Mouse (Mus musculus): ENCODE data around the gene Tarbp2.

Tarbp2 gene

DNA sequence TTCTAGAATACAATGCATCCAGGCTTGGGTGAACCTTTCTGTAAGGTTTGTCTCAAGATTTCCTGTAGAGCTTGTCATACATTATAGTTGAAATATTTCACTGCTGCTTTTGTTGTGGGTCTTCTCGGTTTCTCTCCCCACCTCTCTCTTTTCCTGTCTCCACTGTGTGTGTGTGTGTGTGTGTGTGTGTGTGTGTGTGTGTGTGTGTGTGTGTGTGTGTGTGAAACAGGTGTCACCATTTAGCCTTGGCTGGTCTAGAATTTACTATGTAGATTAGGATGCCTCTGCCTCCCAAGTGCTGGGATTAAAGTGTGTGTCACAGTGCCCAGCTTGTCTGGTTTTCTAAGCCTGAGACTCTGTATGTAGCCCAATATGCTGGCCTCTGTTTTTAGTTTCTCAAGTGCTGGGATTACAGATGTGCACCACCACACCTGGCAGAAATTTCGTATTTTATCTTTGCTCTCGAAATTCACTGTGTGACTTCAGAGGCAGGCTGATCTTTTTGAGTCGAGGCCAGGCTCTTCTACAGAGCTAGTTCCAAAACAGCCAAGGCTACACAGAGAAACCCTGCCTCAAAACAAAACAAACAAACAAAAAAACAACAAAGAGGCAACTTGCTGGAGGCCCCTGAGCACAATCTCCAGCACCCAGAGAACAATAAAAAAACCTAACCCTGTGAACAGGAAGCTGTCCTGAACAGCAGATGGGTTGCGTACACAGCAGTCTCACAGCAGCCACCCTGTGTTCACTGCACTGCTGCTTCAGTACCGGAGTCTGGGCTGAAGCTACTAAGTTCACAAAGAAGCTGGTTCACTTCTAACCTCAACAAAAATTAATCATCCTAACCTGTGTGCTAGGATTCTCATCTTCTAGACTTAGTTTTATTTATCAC lies 8.4 kb downstream of the Tarbp2 start:
- no peak for DNase-seq (ENCODE audit: low read depth, low spot score)

GRCm38 (mm10) chr15:102527936-102528335 lies 9.9 kb downstream of the Tarbp2 start:
- DNase-seq (ENCODE audit: low read depth, low spot score) = peak; percentile 61

DNA sequence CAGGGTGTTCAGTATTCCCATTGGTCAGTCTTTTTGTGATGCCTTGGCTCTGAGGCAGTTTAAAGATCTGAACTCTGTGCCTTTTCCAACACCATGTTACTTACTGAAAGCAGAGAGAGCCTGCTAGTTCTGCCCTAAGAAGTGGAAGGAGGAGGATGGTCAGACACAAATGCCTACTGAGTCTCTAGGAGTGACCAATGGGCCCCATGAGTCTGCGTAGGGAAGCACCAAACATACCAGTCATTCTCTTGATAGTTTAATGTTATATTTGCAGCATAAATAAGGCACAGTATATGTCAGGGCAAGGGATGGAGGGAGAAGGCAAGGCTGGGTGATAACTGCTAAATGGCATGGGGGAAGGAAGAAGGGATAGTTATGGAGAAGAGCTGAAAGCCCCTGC lies 10.4 kb downstream of the Tarbp2 start:
- DNase-seq (ENCODE audit: low read depth, low spot score) = no peak

- DNase-seq (ENCODE audit: low read depth, low spot score) = no peak
Observed at GRCm38 (mm10) chr15:102530566-102530965, 12.6 kb downstream of the Tarbp2 start.

GRCm38 (mm10) chr15:102531586-102531985 lies 13.6 kb downstream of the Tarbp2 start:
- no peak for DNase-seq (ENCODE audit: low read depth, low spot score)

GRCm38 (mm10) chr15:102532106-102532900 lies 14.3 kb downstream of the Tarbp2 start:
- no peak for DNase-seq (ENCODE audit: low read depth, low spot score)

DNA sequence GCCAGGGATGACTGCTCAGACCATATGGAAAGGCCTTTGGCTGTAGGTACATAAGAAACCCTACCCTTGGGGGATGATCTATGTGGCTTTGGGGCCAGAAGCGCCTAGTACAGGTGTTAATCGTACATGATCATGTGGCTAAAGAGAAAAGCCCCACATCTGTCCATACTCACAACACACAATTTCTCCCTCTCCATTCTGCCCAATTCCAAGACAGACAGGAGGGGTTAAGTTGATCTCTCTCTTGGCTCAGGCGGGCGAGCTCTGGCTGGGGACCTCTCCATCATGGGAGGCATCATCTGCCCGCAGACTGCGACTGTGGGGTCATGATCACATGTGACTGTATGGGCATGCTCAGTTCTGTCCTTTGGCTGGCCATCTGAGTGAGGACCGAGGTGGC lies 15.9 kb downstream of the Tarbp2 start:
- DNase-seq (ENCODE audit: low read depth, low spot score) = no peak

DNA sequence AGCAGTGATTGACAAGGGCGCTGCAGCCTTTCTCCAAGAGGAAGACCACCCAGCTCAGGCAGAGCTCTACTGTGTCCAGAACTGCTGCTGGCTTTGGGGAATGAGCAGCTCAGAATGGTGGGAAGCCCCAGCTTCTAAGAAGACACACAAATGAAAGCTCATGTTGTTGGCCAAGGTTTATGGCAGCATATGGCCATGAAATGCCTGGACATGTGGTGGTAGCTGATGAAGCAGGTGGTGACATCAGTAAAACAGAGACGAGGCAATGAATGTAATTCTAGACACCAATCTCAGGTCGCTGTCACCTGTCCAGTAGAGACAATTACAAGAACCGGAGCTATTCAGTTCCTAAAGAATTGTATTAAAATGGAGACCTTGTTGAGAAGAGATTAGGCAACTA lies 26.8 kb downstream of the Tarbp2 start:
- DNase-seq (ENCODE audit: low read depth, low spot score) = no peak

DNA sequence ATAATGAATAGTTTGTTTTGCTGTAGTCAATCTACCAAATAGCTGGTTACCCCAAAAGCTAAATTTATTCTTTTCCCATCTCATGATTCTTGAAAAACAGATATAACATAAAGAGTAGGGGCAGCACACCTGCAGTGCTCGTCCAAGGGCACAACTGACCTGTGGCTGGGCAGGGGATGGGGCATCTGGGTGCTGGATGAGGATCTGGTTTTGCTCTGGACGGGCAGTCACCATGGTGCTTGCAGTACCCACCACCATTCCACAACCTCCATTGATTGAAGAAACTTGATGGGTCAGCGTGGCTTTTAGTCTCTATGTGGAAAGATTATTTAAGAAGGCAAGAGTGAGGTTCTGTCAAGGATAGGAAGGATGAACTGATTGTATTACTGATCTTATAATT lies 28.3 kb downstream of the Tarbp2 start:
- DNase-seq (ENCODE audit: low read depth, low spot score) = no peak

DNA sequence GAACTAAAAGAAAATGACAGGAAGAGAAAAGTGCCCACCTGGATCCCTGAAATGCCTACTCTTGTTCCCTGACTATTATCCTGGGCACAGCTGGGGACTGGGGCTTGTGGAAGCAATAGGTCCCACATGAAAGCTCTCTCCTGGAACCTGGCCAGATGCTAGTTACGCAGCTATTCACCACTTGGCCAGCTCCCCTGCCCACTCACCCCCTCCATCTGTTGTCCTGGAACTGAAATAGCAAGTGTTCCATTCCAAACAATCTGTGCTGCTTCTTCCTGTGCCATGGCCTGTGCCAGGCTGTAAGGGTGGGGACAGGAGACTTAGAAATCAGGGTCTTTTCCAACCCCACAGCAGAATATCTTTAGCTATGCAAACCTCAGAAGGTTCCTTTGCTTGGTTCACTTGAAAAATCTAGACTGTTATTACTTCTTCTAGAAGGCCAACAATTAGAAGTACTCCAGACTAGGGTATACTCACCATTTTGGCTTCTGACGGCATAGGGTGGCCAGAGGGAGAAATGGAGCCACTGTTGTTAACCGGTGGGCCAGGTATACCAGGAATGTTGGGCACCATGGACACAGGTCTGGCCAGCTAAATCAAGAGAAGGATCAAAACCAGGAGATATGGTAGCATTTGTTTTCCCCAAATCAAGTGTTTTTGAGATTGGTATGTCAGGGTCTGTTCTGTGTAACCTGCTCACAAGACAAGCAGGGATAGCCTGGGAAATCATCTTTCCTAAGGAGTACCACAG lies 28.9 kb downstream of the Tarbp2 start:
- no peak for DNase-seq (ENCODE audit: low read depth, low spot score)

DNA sequence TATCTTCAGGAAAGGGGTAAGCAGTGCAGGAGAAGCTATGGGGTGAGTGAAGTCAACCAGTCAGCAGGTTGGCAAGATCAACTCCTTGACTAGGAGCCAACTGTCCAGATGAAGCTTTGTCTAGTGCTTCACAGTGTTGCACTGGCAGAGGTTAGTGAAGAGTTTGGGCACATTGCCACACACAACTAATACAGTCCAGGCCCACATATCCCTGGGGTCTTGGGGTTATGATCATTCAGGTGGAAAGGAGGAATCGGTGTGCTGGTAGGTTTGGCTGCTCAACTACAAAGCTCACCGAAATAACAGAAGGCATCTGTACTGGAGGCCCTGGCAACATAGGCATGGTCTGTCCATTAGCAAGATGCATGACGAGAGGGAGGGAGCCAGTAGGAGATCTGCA lies 29.5 kb downstream of the Tarbp2 start:
- no peak for DNase-seq (ENCODE audit: low read depth, low spot score)

GRCm38 (mm10) chr15:102552599-102552998 lies 34.6 kb downstream of the Tarbp2 start:
- no peak for DNase-seq (ENCODE audit: low read depth, low spot score)

DNA sequence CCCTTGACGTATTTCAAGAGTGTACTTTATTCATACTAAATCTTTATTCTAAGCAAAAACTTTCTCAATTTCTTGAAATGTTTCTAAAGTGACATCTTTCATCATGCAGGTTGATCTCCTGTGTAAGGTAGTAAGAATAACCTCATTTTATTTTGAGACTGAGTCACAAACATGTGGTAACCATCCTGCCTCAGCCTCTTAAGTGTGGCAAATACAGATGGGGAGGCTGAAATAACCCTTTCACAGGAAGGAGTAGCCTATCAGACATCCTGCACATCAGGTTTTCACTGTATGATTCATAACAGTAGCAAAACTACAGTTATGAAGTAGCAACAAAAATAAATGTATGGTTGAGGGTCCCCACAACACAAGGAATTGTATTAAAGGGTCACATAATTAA lies 37.6 kb downstream of the Tarbp2 start:
- no peak for DNase-seq (ENCODE audit: low read depth, low spot score)

DNA sequence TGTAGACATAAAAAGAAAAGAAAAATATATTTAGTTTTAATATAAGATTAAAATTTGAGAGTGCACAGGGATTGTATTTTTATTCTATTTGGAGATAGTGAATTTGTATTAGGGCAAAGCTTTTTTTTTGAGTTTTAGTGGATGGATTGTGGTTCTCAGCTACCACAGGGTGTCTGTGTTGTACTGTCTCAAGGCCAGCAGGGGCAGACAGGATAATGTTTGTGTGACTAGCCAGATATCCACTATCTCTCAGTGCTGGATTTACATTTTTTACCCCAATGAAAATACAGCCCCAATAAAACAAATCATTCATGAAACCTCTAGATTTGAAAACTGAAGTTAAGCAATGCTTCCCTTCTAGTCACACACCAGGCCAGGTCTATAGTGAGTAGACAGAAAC lies 39.6 kb downstream of the Tarbp2 start:
- DNase-seq (ENCODE audit: low read depth, low spot score) = no peak

DNA sequence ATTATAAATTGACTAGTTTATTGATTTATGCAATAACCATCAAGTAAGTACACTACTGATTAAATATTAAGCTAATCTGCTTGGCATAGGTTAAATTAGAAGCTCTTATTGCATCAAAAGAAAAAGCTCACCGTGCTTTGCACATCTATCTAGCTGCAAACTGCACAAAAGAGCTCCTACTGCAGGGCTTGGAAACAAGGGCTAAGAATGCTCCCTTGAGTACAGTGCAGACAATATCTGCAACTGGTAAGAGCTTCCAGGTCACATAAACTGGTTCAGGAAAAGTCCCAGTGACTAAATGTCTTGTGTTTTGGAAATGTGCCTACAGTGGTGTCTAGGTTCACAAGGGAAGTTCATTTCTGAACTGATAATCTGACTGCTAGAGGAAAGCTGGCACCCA lies 44.5 kb downstream of the Tarbp2 start:
- no peak for DNase-seq (ENCODE audit: low read depth, low spot score)

GRCm38 (mm10) chr15:102563061-102563460 lies 45.1 kb downstream of the Tarbp2 start:
- no peak for DNase-seq (ENCODE audit: low read depth, low spot score)

DNA sequence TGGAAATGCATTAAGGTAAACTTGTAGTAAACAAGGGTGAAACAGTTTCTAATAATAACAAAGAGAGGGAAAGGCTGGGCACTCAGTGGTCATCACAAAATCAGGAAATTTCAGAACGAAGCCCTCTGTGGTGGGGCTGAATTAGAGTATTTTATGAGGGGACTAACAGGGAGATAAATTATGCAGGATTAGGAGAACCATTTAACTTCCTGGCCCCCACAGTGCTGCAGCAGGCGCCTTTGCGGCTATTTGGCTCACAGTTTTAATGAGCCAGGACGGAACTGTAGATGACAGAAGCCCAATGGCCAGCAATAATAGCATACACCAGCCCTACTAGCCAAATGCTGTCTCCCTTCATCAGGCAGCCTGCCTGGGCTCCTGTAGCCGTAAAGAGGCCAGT lies 45.7 kb downstream of the Tarbp2 start:
- DNase-seq (ENCODE audit: low read depth, low spot score) = no peak

DNA sequence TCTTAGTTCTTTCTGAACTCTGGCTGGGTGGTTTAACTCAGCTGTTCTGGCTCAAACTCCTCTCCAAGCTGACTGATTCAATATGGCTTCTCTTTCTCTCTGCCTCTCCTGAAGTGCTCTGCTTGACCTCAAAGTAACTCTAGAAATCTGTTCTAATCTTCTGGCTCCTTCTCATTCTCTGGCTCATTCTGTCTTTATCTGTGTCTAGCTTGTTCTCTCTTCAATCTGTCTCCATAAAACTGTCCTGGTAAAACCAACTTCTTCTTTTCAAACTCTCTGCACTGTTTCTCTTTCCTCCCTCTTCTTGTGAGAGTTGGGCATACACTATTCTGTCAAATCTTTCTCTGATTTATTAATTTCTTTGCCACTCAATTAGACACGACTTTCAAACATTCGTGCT lies 49.9 kb downstream of the Tarbp2 start:
- DNase-seq (ENCODE audit: low read depth, low spot score) = no peak

GRCm38 (mm10) chr15:102572081-102572480 lies 54.1 kb downstream of the Tarbp2 start:
- DNase-seq (ENCODE audit: low read depth, low spot score) = no peak
